Mouse (Mus musculus) liver, embryonic 13.5 days (tissue): ENCODE measurements at regions not wholly inside any gene's neighbourhood (a gene's known extent, or its start where the extent isn't known, plus 50 kb on each side); places are given as distances from the start of the nearest gene placed in this dataset.

ENCODE experiments used
- ATAC-seq: fragments of 200-750 bp; cut with Nextera tagmentation; 2 replicates; pipeline ENCODE4 v1.8.0; 2017; ENCODE audit warnings: low read depth, mild to moderate bottlenecking, moderate number of reproducible peaks, moderate library complexity
- DNase-seq: peaks from one replicate; pipeline ENCODE4 v3.0.0; 2022
- H3K27ac ChIP-seq: fragments of 300-500 bp; sonication (generic); 2 replicates; pipeline ENCODE4 v1.5.1; 2015; ENCODE audit warnings: moderate library complexity, mild to moderate bottlenecking, inconsistent platforms
- H3K27me3 ChIP-seq: fragments of 300-500 bp; sonication (generic); 2 replicates; pipeline ENCODE4 v1.6.1; 2015; ENCODE audit warnings: mild to moderate bottlenecking, inconsistent platforms
- H3K36me3 ChIP-seq: fragments of 300-500 bp; sonication (generic); 2 replicates; pipeline ENCODE4 v1.6.1; 2015; ENCODE audit warnings: mild to moderate bottlenecking, inconsistent platforms
- H3K4me1 ChIP-seq: fragments of 300-500 bp; sonication (generic); replicated peaks from 2 replicates; pipeline ENCODE4 v1.6.1; 2015; ENCODE audit warnings: inconsistent platforms
- H3K4me2 ChIP-seq: fragments of 300-500 bp; sonication (generic); 2 replicates; pipeline ENCODE4 v1.6.1; 2015; ENCODE audit warnings: inconsistent platforms, mild to moderate bottlenecking, moderate library complexity
- H3K4me3 ChIP-seq: fragments of 300-500 bp; sonication (generic); replicated peaks from 2 replicates; pipeline ENCODE4 v1.5.1; 2015; ENCODE audit warnings: mild to moderate bottlenecking, inconsistent platforms
- H3K9ac ChIP-seq: fragments of 300-500 bp; sonication (generic); 2 replicates; pipeline ENCODE4 v1.6.1; 2015; ENCODE audit warnings: mild to moderate bottlenecking, inconsistent platforms
- H3K9me3 ChIP-seq: fragments of 300-500 bp; sonication (generic); replicated peaks from 2 replicates; pipeline ENCODE4 v1.6.1; 2016; ENCODE audit warnings: inconsistent platforms
- WGBS: fragments of 180-500 bp; shearing (Covaris S2); methylation state at CpG from one replicate; pipeline ENCODE4 v1.1.7; 2015; ENCODE audit not compliant: insufficient replicate concordance; 5-methylcytosine and 5-hydroxymethylcytosine counted together

- ATAC-seq (no peak), DNase-seq (no peak)
- H3K9ac ChIP-seq = no peak overlapping the region
- WGBS = 73% methylated on average over 13 of the region's 13 CpGs
- H3K9me3 ChIP-seq = no peaks in the 10 kb centered on the region
- no peak overlapping the region for H3K27ac ChIP-seq
- H3K27me3 ChIP-seq = no peaks in the 10 kb centered on the region
- H3K4me3 ChIP-seq = no peak overlapping the region
- no peaks in the 10 kb centered on the region for H3K4me1 ChIP-seq
- no peak overlapping the region for H3K4me2 ChIP-seq
- H3K36me3 ChIP-seq = no peaks in the 10 kb centered on the region
Measured at GRCm38 (mm10) chr14:98833230-98833999, 160.7 kb downstream of the Rpl36a-ps1 start.

- H3K9ac ChIP-seq = no peak overlapping the region
- ATAC-seq = no peak
Measured at GRCm38 (mm10) chr14:98832401-98832800, 161.7 kb downstream of the Rpl36a-ps1 start.

GRCm38 (mm10) chr14:98829958-98830633 lies 164.0 kb downstream of the Rpl36a-ps1 start:
- H3K27ac ChIP-seq = no peak overlapping the region
- H3K36me3 ChIP-seq = no peaks in the 10 kb centered on the region
- no peaks in the 10 kb centered on the region for H3K27me3 ChIP-seq
- H3K4me3 ChIP-seq = no peak overlapping the region
- no peaks in the 10 kb centered on the region for H3K4me1 ChIP-seq
- H3K9ac ChIP-seq = no peak overlapping the region
- ATAC-seq = no peak
- 55% methylated on average over 5 of the region's 5 CpGs for WGBS
- DNase-seq = no peak
- no peak overlapping the region for H3K4me2 ChIP-seq
- no peaks in the 10 kb centered on the region for H3K9me3 ChIP-seq

More at GRCm38 (mm10) chr14:98832401-98832800, 161.7 kb downstream of the Rpl36a-ps1 start:
- Histone ChIP-seq H3K4me3 (no peak overlapping the region), H3K36me3 (no peaks in the 10 kb centered on the region), H3K9me3 (no peaks in the 10 kb centered on the region), H3K4me1 (no peaks in the 10 kb centered on the region), H3K27me3 (no peaks in the 10 kb centered on the region), H3K4me2 (no peak overlapping the region), H3K27ac (no peak overlapping the region)
- WGBS = 66% methylated on average over 7 of the region's 7 CpGs
- DNase-seq = no peak

GRCm38 (mm10) chr14:98827490-98827889 lies 166.6 kb downstream of the Rpl36a-ps1 start:
- no peak overlapping the region for H3K4me3 ChIP-seq
- no peak overlapping the region for H3K27ac ChIP-seq
- no peak overlapping the region for H3K9ac ChIP-seq
- ATAC-seq (no peak), DNase-seq (no peak)
- H3K4me2 ChIP-seq = no peak overlapping the region
- H3K9me3 ChIP-seq = no peaks in the 10 kb centered on the region
- WGBS = 65% methylated on average over 2 of the region's 2 CpGs
- H3K4me1 ChIP-seq = no peaks in the 10 kb centered on the region
- H3K36me3 ChIP-seq = no peaks in the 10 kb centered on the region
- H3K27me3 ChIP-seq = no peaks in the 10 kb centered on the region

- Histone ChIP-seq H3K4me3 (no peak overlapping the region), H3K27me3 (no peaks in the 10 kb centered on the region), H3K27ac (no peak overlapping the region), H3K4me2 (no peak overlapping the region), H3K36me3 (no peaks in the 10 kb centered on the region), H3K9ac (no peak overlapping the region), H3K9me3 (no peaks in the 10 kb centered on the region), H3K4me1 (no peaks in the 10 kb centered on the region)
- DNase-seq (no peak), ATAC-seq (no peak)
- WGBS = 77% methylated on average over 5 of the region's 5 CpGs
Measured at GRCm38 (mm10) chr14:98813657-98814056, 180.5 kb downstream of the Rpl36a-ps1 start.

- Histone ChIP-seq H3K27me3 (no peaks in the 10 kb centered on the region), H3K9me3 (no peaks in the 10 kb centered on the region), H3K27ac (no peak overlapping the region), H3K9ac (no peak overlapping the region), H3K36me3 (no peaks in the 10 kb centered on the region), H3K4me1 (no peaks in the 10 kb centered on the region), H3K4me3 (no peak overlapping the region), H3K4me2 (no peak overlapping the region)
- DNase-seq = no peak
- WGBS = 57% methylated on average over 3 of the region's 3 CpGs
- ATAC-seq = no peak
Measured at GRCm38 (mm10) chr14:98810259-98811042, 183.7 kb downstream of the Rpl36a-ps1 start.

- no peak overlapping the region for H3K4me3 ChIP-seq
- H3K9me3 ChIP-seq = no peaks in the 10 kb centered on the region
- H3K27ac ChIP-seq = no peak overlapping the region
- H3K36me3 ChIP-seq = no peaks in the 10 kb centered on the region
- H3K9ac ChIP-seq = no peak overlapping the region
- 46% methylated on average over 1 of the region's 1 CpGs for WGBS
- H3K27me3 ChIP-seq = no peaks in the 10 kb centered on the region
- ATAC-seq (no peak), DNase-seq (no peak)
- H3K4me1 ChIP-seq = no peaks in the 10 kb centered on the region
- H3K4me2 ChIP-seq = no peak overlapping the region
Measured at GRCm38 (mm10) chr14:98808117-98808516, 186.0 kb downstream of the Rpl36a-ps1 start.

GRCm38 (mm10) chr14:98805066-98805465 lies 189.1 kb downstream of the Rpl36a-ps1 start:
- WGBS = 64% methylated on average over 6 of the region's 6 CpGs
- ATAC-seq = no peak
- Histone ChIP-seq H3K9me3 (no peaks in the 10 kb centered on the region), H3K4me1 (no peaks in the 10 kb centered on the region), H3K36me3 (no peaks in the 10 kb centered on the region), H3K27me3 (no peaks in the 10 kb centered on the region), H3K4me3 (no peak overlapping the region), H3K4me2 (no peak overlapping the region), H3K9ac (no peak overlapping the region), H3K27ac (no peak overlapping the region)
- no peak for DNase-seq

- Histone ChIP-seq H3K9me3 (no peaks in the 10 kb centered on the region), H3K4me2 (no peak overlapping the region), H3K4me3 (no peak overlapping the region), H3K4me1 (no peaks in the 10 kb centered on the region), H3K27ac (no peak overlapping the region), H3K27me3 (no peaks in the 10 kb centered on the region), H3K36me3 (no peaks in the 10 kb centered on the region), H3K9ac (no peak overlapping the region)
- no peak for DNase-seq
- ATAC-seq = no peak
- 38% methylated on average over 2 of the region's 2 CpGs for WGBS
Measured at GRCm38 (mm10) chr14:98801293-98801692, 192.8 kb downstream of the Rpl36a-ps1 start.

GRCm38 (mm10) chr14:98791970-98792369 lies 202.1 kb downstream of the Rpl36a-ps1 start:
- no peaks in the 10 kb centered on the region for H3K36me3 ChIP-seq
- H3K9me3 ChIP-seq = no peaks in the 10 kb centered on the region
- H3K4me1 ChIP-seq = no peaks in the 10 kb centered on the region
- ATAC-seq (no peak), DNase-seq (no peak)
- no peak overlapping the region for H3K4me2 ChIP-seq
- no peak overlapping the region for H3K27ac ChIP-seq
- no peaks in the 10 kb centered on the region for H3K27me3 ChIP-seq
- WGBS = 54% methylated on average over 4 of the region's 4 CpGs
- H3K4me3 ChIP-seq = no peak overlapping the region
- no peak overlapping the region for H3K9ac ChIP-seq

GRCm38 (mm10) chr14:98791232-98791906 lies 202.7 kb downstream of the Rpl36a-ps1 start:
- no peak for ATAC-seq
- no peaks in the 10 kb centered on the region for H3K9me3 ChIP-seq
- H3K4me2 ChIP-seq = no peak overlapping the region
- H3K36me3 ChIP-seq = no peaks in the 10 kb centered on the region
- no peak overlapping the region for H3K9ac ChIP-seq
- H3K4me1 ChIP-seq = no peaks in the 10 kb centered on the region
- H3K27me3 ChIP-seq = no peaks in the 10 kb centered on the region
- no peak overlapping the region for H3K4me3 ChIP-seq
- DNase-seq = no peak
- no peak overlapping the region for H3K27ac ChIP-seq
- WGBS = 64% methylated on average over 6 of the region's 6 CpGs
